Mouse (Mus musculus): Measurements from ENCODE around the gene Gm10772. TPM values are rescaled to one million over a fixed set of nuclear protein-coding genes. Genes with fewer than 3 reads are reported as not detected.
"Not testable (repeated sequence)": the region's sequence is repeated elsewhere in the genome, so short reads cannot be mapped to it uniquely, and the experiment has no call there.

Gm10772 gene
- total RNA-seq (2015): not detected in 2 replicates
- not detected in 2 replicates for total RNA-seq (2017)

- not testable (repeated sequence) for ATAC-seq (ENCODE audit: poor library complexity, severe bottlenecking)
These were observed at the start of gene Gm10772 for GRCm38 (mm10) chr13:66227473-66227872. Gene Gm10772, minus strand, starts transcription at chr13:66227573.

- ATAC-seq (ENCODE audit: poor library complexity, severe bottlenecking): not testable (repeated sequence)
These were observed 36.5 kb upstream of the Gm10772 start for GRCm38 (mm10) chr13:66263914-66264313.

GRCm38 (mm10) chr13:66263141-66263540 lies 35.8 kb upstream of the Gm10772 start:
- ATAC-seq (ENCODE audit: poor library complexity, severe bottlenecking): not testable (repeated sequence)

- ATAC-seq (ENCODE audit: poor library complexity, severe bottlenecking): no peak
These were observed 13.0 kb downstream of the Gm10772 start for GRCm38 (mm10) chr13:66214349-66214748.

GRCm38 (mm10) chr13:66213811-66214210 lies 13.6 kb downstream of the Gm10772 start:
- not testable (repeated sequence) for ATAC-seq (ENCODE audit: poor library complexity, severe bottlenecking)

GRCm38 (mm10) chr13:66179172-66179571 lies 48.2 kb downstream of the Gm10772 start:
- ATAC-seq (ENCODE audit: poor library complexity, severe bottlenecking): not testable (repeated sequence)

Other genes starting within 250 kb of the Gm10772 start
- gene Gm10324, start 108.0 kb downstream of the Gm10772 start, total RNA-seq (2015): not detected in 2 replicates
- not detected in 2 replicates for gene Gm10324, start 108.0 kb downstream of the Gm10772 start, total RNA-seq (2017)
- gene 2410141K09Rik, start 213.5 kb upstream of the Gm10772 start, total RNA-seq (2015): not detected in 2 replicates
- not detected in 2 replicates for gene 2410141K09Rik, start 213.5 kb upstream of the Gm10772 start, total RNA-seq (2017)

Measured in megakaryocyte, adult 5-6 weeks (primary cell).